11 mouse cellular contexts compared by ENCODE assay signal in genomic region chr19:24007002-24007637, GRCm38 (mm10). TPM values are rescaled to one million over a fixed set of nuclear protein-coding genes. Genes with fewer than 3 reads are reported as not detected.
DNase-seq lines count a peak whose midpoint lies in the region; ATAC-seq lines count a peak whose summit lies in the region.
"Had no signal": no experiment of that assay in that cellular context is flagged by ENCODE, and none has a peak within 500 bp of the region (broad histone marks: within the 10 kb centered on the region; RNA-seq: fewer than 3 reads in every experiment).

No protein-coding gene starts in this region.

- WGBS in intestine, embryonic 16.5 days = 88% methylated on average over 10 of the region's 10 CpGs

- no peak overlapping the region for H3K27ac ChIP-seq in intestine, embryonic 16.5 days (ENCODE audit: low read length)

- no peaks in the 10 kb centered on the region for H3K27me3 ChIP-seq in intestine, embryonic 16.5 days (replicated peaks; ENCODE audit: control insufficient read depth, insufficient read depth, low read length)

- H3K4me2 ChIP-seq in intestine, embryonic 16.5 days (ENCODE audit: low read depth, low read length) = no peak overlapping the region

- H3K9me3 ChIP-seq in intestine, embryonic 16.5 days (ENCODE audit: control insufficient read depth, low read length) = no peaks in the 10 kb centered on the region

- H3K36me3 ChIP-seq in intestine, embryonic 16.5 days (ENCODE audit: control insufficient read depth, insufficient read depth, low read length) = no peaks in the 10 kb centered on the region

- no peak overlapping the region for H3K4me3 ChIP-seq in intestine, embryonic 16.5 days (ENCODE audit: low read length)

- peak; percentile 6 to 9 for DNase-seq in cerebellum, adult 18-20 months
- no peak for DNase-seq in cerebellum, adult 9-10 months
- DNase-seq in left cerebral cortex, postnatal 4 days = peak; percentile 48
- DNase-seq in left cerebral cortex, adult 18-20 months (ENCODE audit: low spot score in 2 of 2) = no peak
- peak; percentile 89 for DNase-seq in fat pad, adult 2 months (ENCODE audit: extremely low read depth, low read depth, low spot score)
- no peak for DNase-seq in embryo, embryonic 10 days (ENCODE audit: low spot score)
- DNase-seq in urinary bladder, postnatal 10 days (ENCODE audit: low spot score) = no peak

- H3K9ac ChIP-seq in intestine, embryonic 16.5 days (ENCODE audit: low read depth, low read length) = no peak overlapping the region

- 0 out of 2 replicates have a peak, but pooled peaks have one; percentile 22 for ATAC-seq in intestine, embryonic 16.5 days
- ATAC-seq: forebrain, embryonic 14.5 days had no signal

- H3K4me1 ChIP-seq in intestine, embryonic 16.5 days (ENCODE audit: control insufficient read depth, insufficient read depth, low read length) = peaks cover 7% of the 10 kb centered on the region; the same call in 1 of the 2 replicates

- intact Hi-C loops in left cerebral cortex, postnatal 4 days (cut with DNase I) = no loop called here

RNA-seq across cellular contexts. Expression of gene Fam189a2, which starts 23.7 kb away (rescaled TPM):
- total RNA-seq in left cerebral cortex, postnatal 4 days (2021) = 10 to 100 TPM; 13.2 to 13.5 TPM
- 1 to 10 TPM; 9.1 to 9.6 TPM for total RNA-seq in left cerebral cortex, adult 18-20 months (2021)
- 0.88 and 0.93 TPM in 2 replicates for polyA plus RNA-seq in intestine, embryonic 16.5 days (2015; fragmentation: Nextera tagmentation; extraction: Ambion mirVana)
- total RNA-seq: common myeloid progenitor, adult 5-6 weeks; megakaryocyte-erythroid progenitor cell, adult 5-6 weeks had no signal

Comparison
In these comparisons a context has a peak if more than half of its experiments do, and no peak if none do; other contexts are left out.
1. DNase-seq: peak in cerebellum, adult 18-20 months (2 of 2), left cerebral cortex, postnatal 4 days (single experiment) and fat pad, adult 2 months (single experiment); none in cerebellum, adult 9-10 months (single experiment), left cerebral cortex, adult 18-20 months (0 of 2), embryo, embryonic 10 days (single experiment) and urinary bladder, postnatal 10 days (single experiment).